Mouse (Mus musculus): ENCODE data around the gene Pknox1. TPM values are rescaled to one million over a fixed set of nuclear protein-coding genes. Genes with fewer than 3 reads are reported as not detected.
"Not testable (repeated sequence)": the region's sequence is repeated elsewhere in the genome, so short reads cannot be mapped to it uniquely, and the experiment has no call there.

Pknox1 gene
- polyA plus RNA-seq, 1 experiment from 2014 or later = 32.2 TPM

GRCm38 (mm10) chr17:31547974-31548373 lies 16.6 kb upstream of the Pknox1 start:
- no peaks in the 10 kb centered on the region for H3K36me3 ChIP-seq (ENCODE audit: control insufficient read depth, insufficient read depth)
- H3K9ac ChIP-seq (replicated peaks; ENCODE audit: low read depth, low read length) = no peak overlapping the region
- ATAC-seq = no peak
- H3K4me2 ChIP-seq (ENCODE audit: low read length) = no peak overlapping the region
- no peak overlapping the region for H3K4me3 ChIP-seq (replicated peaks; ENCODE audit: low read length)
- WGBS = 17% methylated on average over 3 of the region's 3 CpGs
- H3K4me1 ChIP-seq (replicated peaks; ENCODE audit: control insufficient read depth, insufficient read depth, low read length) = no peaks in the 10 kb centered on the region; the same call in 1 of the 2 replicates
- no peaks in the 10 kb centered on the region for H3K27me3 ChIP-seq (replicated peaks; ENCODE audit: control insufficient read depth, insufficient read depth, low read length)
- no peaks in the 10 kb centered on the region for H3K9me3 ChIP-seq (ENCODE audit: control insufficient read depth, low read length)
- H3K27ac ChIP-seq (ENCODE audit: low read length) = no peak overlapping the region

GRCm38 (mm10) chr17:31549389-31549788 lies 15.1 kb upstream of the Pknox1 start:
- H3K36me3 ChIP-seq (ENCODE audit: control insufficient read depth, insufficient read depth) = no peaks in the 10 kb centered on the region
- no peaks in the 10 kb centered on the region for H3K9me3 ChIP-seq (ENCODE audit: control insufficient read depth, low read length)
- WGBS = 73% methylated on average over 8 of the region's 8 CpGs
- no peak overlapping the region for H3K9ac ChIP-seq (replicated peaks; ENCODE audit: low read depth, low read length)
- H3K4me2 ChIP-seq (ENCODE audit: low read length) = no peak overlapping the region
- H3K4me3 ChIP-seq (replicated peaks; ENCODE audit: low read length) = no peak overlapping the region
- no peaks in the 10 kb centered on the region for H3K4me1 ChIP-seq (replicated peaks; ENCODE audit: control insufficient read depth, insufficient read depth, low read length)
- ATAC-seq = no peak
- H3K27ac ChIP-seq (ENCODE audit: low read length) = no peak overlapping the region
- H3K27me3 ChIP-seq (replicated peaks; ENCODE audit: control insufficient read depth, insufficient read depth, low read length) = no peaks in the 10 kb centered on the region

GRCm38 (mm10) chr17:31552601-31553000 lies 11.9 kb upstream of the Pknox1 start:
- not testable (repeated sequence) for ATAC-seq

GRCm38 (mm10) chr17:31556253-31556652 lies 8.3 kb upstream of the Pknox1 start:
- no peak for ATAC-seq

More at GRCm38 (mm10) chr17:31552601-31553000, 11.9 kb upstream of the Pknox1 start:
- H3K4me1 ChIP-seq (replicated peaks; ENCODE audit: control insufficient read depth, insufficient read depth, low read length); H3K4me3 ChIP-seq (replicated peaks; ENCODE audit: low read length); H3K27me3 ChIP-seq (replicated peaks; ENCODE audit: control insufficient read depth, insufficient read depth, low read length); H3K9ac ChIP-seq (replicated peaks; ENCODE audit: low read depth, low read length); H3K4me2 ChIP-seq (ENCODE audit: low read length); H3K9me3 ChIP-seq (ENCODE audit: control insufficient read depth, low read length); H3K27ac ChIP-seq (ENCODE audit: low read length); H3K36me3 ChIP-seq (ENCODE audit: control insufficient read depth, insufficient read depth): not testable (repeated sequence)
- WGBS = 95% methylated on average over 23 of the region's 23 CpGs

GRCm38 (mm10) chr17:31557124-31557880 lies 7.2 kb upstream of the Pknox1 start:
- H3K27ac ChIP-seq (ENCODE audit: low read length) = peak overlapping the region; percentile 67
- WGBS = 51% methylated on average over 11 of the region's 11 CpGs
- 0 out of 2 replicates have a peak overlapping the region, but pooled peaks have one; percentile 15 for H3K9ac ChIP-seq (replicated peaks; ENCODE audit: low read depth, low read length)
- no peak overlapping the region for H3K4me2 ChIP-seq (ENCODE audit: low read length)
- peak; percentile 82 for ATAC-seq
- H3K36me3 ChIP-seq (ENCODE audit: control insufficient read depth, insufficient read depth) = no peaks in the 10 kb centered on the region
- H3K4me3 ChIP-seq (replicated peaks; ENCODE audit: low read length) = no peak overlapping the region
- H3K27me3 ChIP-seq (replicated peaks; ENCODE audit: control insufficient read depth, insufficient read depth, low read length) = no peaks in the 10 kb centered on the region
- H3K4me1 ChIP-seq (replicated peaks; ENCODE audit: control insufficient read depth, insufficient read depth, low read length) = peaks cover 13% of the 10 kb centered on the region
- H3K9me3 ChIP-seq (ENCODE audit: control insufficient read depth, low read length) = no peaks in the 10 kb centered on the region

More at GRCm38 (mm10) chr17:31556253-31556652, 8.3 kb upstream of the Pknox1 start:
- Histone ChIP-seq H3K4me2 (ENCODE audit: low read length) (no peak overlapping the region), H3K9me3 (ENCODE audit: control insufficient read depth, low read length) (no peaks in the 10 kb centered on the region), H3K36me3 (ENCODE audit: control insufficient read depth, insufficient read depth) (no peaks in the 10 kb centered on the region), H3K9ac (replicated peaks; ENCODE audit: low read depth, low read length) (no peak overlapping the region), H3K27ac (ENCODE audit: low read length) (no peak overlapping the region), H3K4me3 (replicated peaks; ENCODE audit: low read length) (no peak overlapping the region), H3K27me3 (replicated peaks; ENCODE audit: control insufficient read depth, insufficient read depth, low read length) (no peaks in the 10 kb centered on the region), H3K4me1 (replicated peaks; ENCODE audit: control insufficient read depth, insufficient read depth, low read length) (peaks cover 13% of the 10 kb centered on the region)
- 64% methylated on average over 4 of the region's 4 CpGs for WGBS

- no peak overlapping the region for H3K9ac ChIP-seq (replicated peaks; ENCODE audit: low read depth, low read length)
Observed at GRCm38 (mm10) chr17:31557947-31558542, 6.5 kb upstream of the Pknox1 start.

GRCm38 (mm10) chr17:31559021-31559789 lies 5.3 kb upstream of the Pknox1 start:
- no peaks in the 10 kb centered on the region for H3K27me3 ChIP-seq (replicated peaks; ENCODE audit: control insufficient read depth, insufficient read depth, low read length)
- no peak overlapping the region for H3K4me3 ChIP-seq (replicated peaks; ENCODE audit: low read length)
- no peak for ATAC-seq
- H3K27ac ChIP-seq (ENCODE audit: low read length) = no peak overlapping the region
- no peaks in the 10 kb centered on the region for H3K9me3 ChIP-seq (ENCODE audit: control insufficient read depth, low read length)
- H3K36me3 ChIP-seq (ENCODE audit: control insufficient read depth, insufficient read depth) = no peaks in the 10 kb centered on the region
- H3K4me1 ChIP-seq (replicated peaks; ENCODE audit: control insufficient read depth, insufficient read depth, low read length) = peaks cover 18% of the 10 kb centered on the region
- no peak overlapping the region for H3K9ac ChIP-seq (replicated peaks; ENCODE audit: low read depth, low read length)
- H3K4me2 ChIP-seq (ENCODE audit: low read length) = no peak overlapping the region
- WGBS = 89% methylated on average over 11 of the region's 11 CpGs

More at GRCm38 (mm10) chr17:31557947-31558542, 6.5 kb upstream of the Pknox1 start:
- Histone ChIP-seq H3K9me3 (ENCODE audit: control insufficient read depth, low read length) (no peaks in the 10 kb centered on the region), H3K4me1 (replicated peaks; ENCODE audit: control insufficient read depth, insufficient read depth, low read length) (peaks cover 13% of the 10 kb centered on the region), H3K27me3 (replicated peaks; ENCODE audit: control insufficient read depth, insufficient read depth, low read length) (no peaks in the 10 kb centered on the region), H3K36me3 (ENCODE audit: control insufficient read depth, insufficient read depth) (no peaks in the 10 kb centered on the region), H3K4me3 (replicated peaks; ENCODE audit: low read length) (no peak overlapping the region), H3K4me2 (ENCODE audit: low read length) (no peak overlapping the region), H3K27ac (ENCODE audit: low read length) (peak overlapping the region; percentile 67)
- WGBS = 82% methylated on average over 10 of the region's 10 CpGs
- ATAC-seq = no peak

GRCm38 (mm10) chr17:31563632-31564014 lies 911 bp upstream of the Pknox1 start:
- Histone ChIP-seq H3K9ac (replicated peaks; ENCODE audit: low read depth, low read length) (peak overlapping the region; percentile 65), H3K9me3 (ENCODE audit: control insufficient read depth, low read length) (no peaks in the 10 kb centered on the region), H3K4me2 (ENCODE audit: low read length) (peak overlapping the region; percentile 60), H3K27ac (ENCODE audit: low read length) (peak overlapping the region; percentile 93), H3K4me1 (replicated peaks; ENCODE audit: control insufficient read depth, insufficient read depth, low read length) (peaks cover 32% of the 10 kb centered on the region), H3K36me3 (ENCODE audit: control insufficient read depth, insufficient read depth) (no peaks in the 10 kb centered on the region), H3K4me3 (replicated peaks; ENCODE audit: low read length) (peak overlapping the region; percentile 39), H3K27me3 (replicated peaks; ENCODE audit: control insufficient read depth, insufficient read depth, low read length) (no peaks in the 10 kb centered on the region)
- WGBS = 22% methylated on average over 12 of the region's 12 CpGs
- no peak for ATAC-seq

- no peak for ATAC-seq
- under 1% methylated on average over 37 of the region's 44 CpGs for WGBS
Observed at GRCm38 (mm10) chr17:31564858-31565140, 265 bp downstream of the Pknox1 start.

More at GRCm38 (mm10) chr17:31564858-31565140, 265 bp downstream of the Pknox1 start:
- H3K4me2 ChIP-seq (ENCODE audit: low read length) = peak overlapping the region; percentile 93
- peak overlapping the region; percentile 100 for H3K27ac ChIP-seq (ENCODE audit: low read length)
- H3K4me1 ChIP-seq (replicated peaks; ENCODE audit: control insufficient read depth, insufficient read depth, low read length) = peaks cover 42% of the 10 kb centered on the region
- no peaks in the 10 kb centered on the region for H3K36me3 ChIP-seq (ENCODE audit: control insufficient read depth, insufficient read depth)
- peak overlapping the region; percentile 85 for H3K4me3 ChIP-seq (replicated peaks; ENCODE audit: low read length)
- no peaks in the 10 kb centered on the region for H3K9me3 ChIP-seq (ENCODE audit: control insufficient read depth, low read length)
- no peaks in the 10 kb centered on the region for H3K27me3 ChIP-seq (replicated peaks; ENCODE audit: control insufficient read depth, insufficient read depth, low read length)
- H3K9ac ChIP-seq (replicated peaks; ENCODE audit: low read depth, low read length) = peak overlapping the region; percentile 96
